Mouse (Mus musculus) stomach, embryonic 14.5 days (tissue): ENCODE measurements around the gene Slc31a2. TPM values are rescaled to one million over a fixed set of nuclear protein-coding genes. Genes with fewer than 3 reads are reported as not detected.

Experiments used
- ATAC-seq: fragments of 200-750 bp; cut with Nextera tagmentation; 2 replicates; pipeline ENCODE4 v1.8.0; 2017; ENCODE audit warnings: low read depth, moderate TSS enrichment; ENCODE audit not compliant: insufficient number of reproducible peaks, insufficient read depth, low FRiP score
- H3K27ac ChIP-seq: fragments of 300-500 bp; sonication (generic); 2 replicates; pipeline ENCODE4 v1.5.1; 2014; ENCODE audit warnings: mild to moderate bottlenecking, low read length, moderate library complexity, mixed read lengths
- H3K27me3 ChIP-seq: fragments of 300-500 bp; sonication (generic); 2 replicates; pipeline ENCODE4 v1.6.1; 2014; ENCODE audit warnings: low read length, control low read depth, mixed read lengths; ENCODE audit not compliant: control insufficient read depth, insufficient read depth
- H3K36me3 ChIP-seq: fragments of 300-500 bp; sonication (generic); 2 replicates; pipeline ENCODE4 v1.6.1; 2014; ENCODE audit warnings: mild to moderate bottlenecking, control low read depth, low read length, moderate library complexity, mixed read lengths; ENCODE audit not compliant: control insufficient read depth, insufficient read depth
- H3K4me1 ChIP-seq: fragments of 300-500 bp; sonication (generic); 2 replicates; pipeline ENCODE4 v1.6.1; 2014; ENCODE audit warnings: low read length, control low read depth, mixed read lengths; ENCODE audit not compliant: control insufficient read depth, insufficient read depth
- H3K4me2 ChIP-seq: fragments of 300-500 bp; sonication (generic); replicated peaks from 2 replicates; pipeline ENCODE4 v1.6.1; 2014; ENCODE audit warnings: low read depth, low read length, control low read depth
- H3K4me3 ChIP-seq: fragments of 300-500 bp; sonication (generic); 2 replicates; pipeline ENCODE4 v1.5.1; 2014; ENCODE audit warnings: low read depth, low read length, control low read depth
- H3K9ac ChIP-seq: fragments of 300-500 bp; sonication (generic); replicated peaks from 2 replicates; pipeline ENCODE4 v1.6.1; 2014; ENCODE audit warnings: low read depth, mild to moderate bottlenecking, control low read depth, low read length, moderate library complexity, mixed read lengths
- H3K9me3 ChIP-seq: fragments of 300-500 bp; sonication (generic); 2 replicates; pipeline ENCODE4 v1.6.1; 2016; ENCODE audit warnings: low read depth, low read length, control low read depth; ENCODE audit not compliant: control insufficient read depth
- WGBS: fragments of 180-500 bp; shearing (Covaris S2); extraction: QIAGEN DNeasy Blood & Tissue Kit; methylation state at CpG from one replicate; pipeline ENCODE4 v1.1.7; 2014; 5-methylcytosine and 5-hydroxymethylcytosine counted together
- polyA plus RNA-seq: library from polyadenylated mRNA; unstranded; fragments of >200 nt; fragmentation: Nextera tagmentation; extraction: Ambion mirVana; gene quantifications from 2 replicates; pipeline ENCODE4 v1.2.1, GENCODE M21; 2014

Gene Slc31a2
- polyA plus RNA-seq, 1 experiment from 2014 or later, result 20.8 TPM

DNA sequence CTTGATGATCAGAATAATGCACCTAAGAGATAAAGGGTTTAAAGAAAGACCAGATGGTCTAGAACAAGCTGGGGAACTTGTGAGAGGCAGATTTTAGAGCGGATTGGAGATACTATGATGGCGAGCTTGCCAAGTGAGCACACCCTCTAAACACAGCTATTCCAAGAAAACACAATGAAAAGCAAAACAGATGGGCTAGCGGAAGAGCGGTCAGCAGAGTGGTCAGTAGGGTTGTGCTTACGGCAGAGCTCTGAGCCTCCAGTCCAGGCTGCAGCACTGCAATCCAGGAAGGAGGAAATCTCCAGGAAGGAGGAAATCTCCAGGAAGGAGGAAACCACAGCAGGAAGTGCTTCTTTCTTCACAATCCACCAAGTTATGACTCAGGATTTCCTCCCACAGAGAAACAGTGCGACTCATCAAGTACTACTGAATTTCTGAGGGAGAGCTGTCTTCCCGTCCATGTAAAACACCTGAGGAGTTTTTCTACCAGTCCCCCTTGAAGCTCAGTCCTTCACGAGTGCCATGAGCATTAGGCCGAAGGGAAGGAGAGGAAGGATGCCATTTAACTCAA lies 51.4 kb downstream of the Slc31a2 start:
- Histone ChIP-seq H3K9ac (no peak overlapping the region), H3K4me2 (no peak overlapping the region), H3K9me3 (no peaks in the 10 kb centered on the region), H3K27me3 (no peaks in the 10 kb centered on the region), H3K4me3 (no peak overlapping the region), H3K4me1 (no peaks in the 10 kb centered on the region), H3K27ac (no peak overlapping the region), H3K36me3 (peaks cover 21% of the 10 kb centered on the region)
- no peak for ATAC-seq
- WGBS, result 87% methylated on average over 9 of the region's 9 CpGs

DNA sequence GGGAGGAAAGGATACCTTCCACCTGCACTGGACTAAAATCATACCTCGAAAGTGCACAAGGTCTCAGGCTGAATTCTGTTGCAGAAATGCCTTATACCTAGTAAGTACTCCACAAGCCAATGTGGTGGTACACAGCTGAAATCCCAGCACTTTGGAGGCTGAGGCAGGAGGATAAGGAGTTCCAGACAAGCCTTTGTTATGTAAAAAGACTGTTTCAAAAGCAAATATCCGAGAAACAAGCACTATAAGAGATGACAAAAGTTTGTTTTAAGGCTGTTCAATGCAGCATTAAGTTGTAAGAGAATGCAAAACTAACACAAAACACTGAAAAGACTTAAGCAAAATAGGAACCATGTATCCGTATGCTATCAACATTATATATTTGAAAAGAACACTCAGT lies 52.2 kb downstream of the Slc31a2 start:
- Histone ChIP-seq H3K4me3 (no peak overlapping the region), H3K36me3 (peaks cover 21% of the 10 kb centered on the region), H3K27ac (no peak overlapping the region), H3K4me2 (no peak overlapping the region), H3K27me3 (no peaks in the 10 kb centered on the region), H3K9ac (no peak overlapping the region), H3K9me3 (no peaks in the 10 kb centered on the region), H3K4me1 (no peaks in the 10 kb centered on the region)
- no peak for ATAC-seq
- WGBS, result 89% methylated on average over 3 of the region's 3 CpGs

GRCm38 (mm10) chr4:62316456-62316855 lies 54.1 kb downstream of the Slc31a2 start:
- no peak overlapping the region for H3K4me3 ChIP-seq
- no peak overlapping the region for H3K9ac ChIP-seq
- no peak for ATAC-seq
- peaks cover 24% of the 10 kb centered on the region for H3K36me3 ChIP-seq
- H3K27me3 ChIP-seq, result no peaks in the 10 kb centered on the region
- 86% methylated on average over 2 of the region's 2 CpGs for WGBS
- H3K4me1 ChIP-seq, result no peaks in the 10 kb centered on the region
- H3K9me3 ChIP-seq, result no peaks in the 10 kb centered on the region
- H3K27ac ChIP-seq, result no peak overlapping the region
- H3K4me2 ChIP-seq, result no peak overlapping the region

- WGBS, result 63% methylated on average over 1 of the region's 1 CpGs
- peaks cover 30% of the 10 kb centered on the region for H3K36me3 ChIP-seq
- no peaks in the 10 kb centered on the region for H3K4me1 ChIP-seq
- no peak for ATAC-seq
- H3K9ac ChIP-seq, result no peak overlapping the region
- no peak overlapping the region for H3K4me2 ChIP-seq
- no peak overlapping the region for H3K4me3 ChIP-seq
- H3K27me3 ChIP-seq, result no peaks in the 10 kb centered on the region
- H3K27ac ChIP-seq, result no peak overlapping the region
- H3K9me3 ChIP-seq, result no peaks in the 10 kb centered on the region
These were observed 55.9 kb downstream of the Slc31a2 start for GRCm38 (mm10) chr4:62318294-62318693.

DNA sequence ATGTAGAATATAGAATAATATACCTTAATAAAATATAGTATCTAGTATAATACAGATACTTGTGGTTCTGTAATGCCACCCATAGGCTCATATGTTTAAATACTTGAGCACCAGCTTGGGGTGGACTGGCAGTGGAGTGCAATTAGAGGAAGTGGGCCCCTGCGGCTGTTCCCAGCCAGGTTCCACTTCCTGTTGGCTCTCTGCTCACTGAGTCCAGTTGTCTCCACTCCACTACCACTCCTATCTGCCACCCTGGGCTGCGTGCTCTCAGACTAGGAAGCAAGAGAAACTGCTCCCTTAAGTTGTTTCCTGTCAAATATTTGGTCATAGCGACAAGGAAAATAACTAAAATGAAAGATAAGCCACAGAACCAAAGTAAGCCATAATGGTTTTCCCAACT lies 60.3 kb downstream of the Slc31a2 start:
- H3K4me2 ChIP-seq, result no peak overlapping the region
- no peak overlapping the region for H3K9ac ChIP-seq
- H3K9me3 ChIP-seq, result no peaks in the 10 kb centered on the region
- ATAC-seq, result no peak
- no peaks in the 10 kb centered on the region for H3K27me3 ChIP-seq
- H3K4me1 ChIP-seq, result no peaks in the 10 kb centered on the region
- H3K4me3 ChIP-seq, result no peak overlapping the region
- 92% methylated on average over 3 of the region's 3 CpGs for WGBS
- H3K36me3 ChIP-seq, result peaks cover 39% of the 10 kb centered on the region
- H3K27ac ChIP-seq, result no peak overlapping the region

DNA sequence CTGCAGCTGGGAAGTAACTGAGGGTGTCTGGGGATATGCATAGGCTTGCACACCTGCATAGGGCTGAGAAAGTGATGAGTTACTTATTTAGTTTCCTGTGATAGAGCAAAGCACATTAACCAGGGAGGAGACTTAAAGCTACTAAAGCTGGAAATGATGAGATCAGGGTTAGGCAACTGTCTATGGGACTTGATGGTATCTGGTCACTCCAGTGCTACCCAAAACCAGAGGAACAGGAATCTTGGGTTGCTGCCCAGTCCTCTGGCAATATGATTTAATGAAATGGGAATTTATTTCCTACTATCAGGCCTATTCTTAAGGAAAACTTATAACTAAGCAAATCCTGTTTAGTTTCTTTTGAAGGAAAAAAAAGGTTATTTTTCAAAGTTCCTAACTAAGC lies 63.7 kb downstream of the Slc31a2 start:
- H3K4me1 ChIP-seq, result no peaks in the 10 kb centered on the region
- no peaks in the 10 kb centered on the region for H3K9me3 ChIP-seq
- no peak overlapping the region for H3K9ac ChIP-seq
- H3K36me3 ChIP-seq, result peaks cover 39% of the 10 kb centered on the region
- H3K27ac ChIP-seq, result no peak overlapping the region
- H3K4me2 ChIP-seq, result no peak overlapping the region
- H3K4me3 ChIP-seq, result no peak overlapping the region
- no peak for ATAC-seq
- H3K27me3 ChIP-seq, result no peaks in the 10 kb centered on the region

GRCm38 (mm10) chr4:62328941-62329660 lies 66.7 kb downstream of the Slc31a2 start:
- WGBS, result 73% methylated on average over 6 of the region's 6 CpGs
- H3K36me3 ChIP-seq, result peaks cover 29% of the 10 kb centered on the region

DNA sequence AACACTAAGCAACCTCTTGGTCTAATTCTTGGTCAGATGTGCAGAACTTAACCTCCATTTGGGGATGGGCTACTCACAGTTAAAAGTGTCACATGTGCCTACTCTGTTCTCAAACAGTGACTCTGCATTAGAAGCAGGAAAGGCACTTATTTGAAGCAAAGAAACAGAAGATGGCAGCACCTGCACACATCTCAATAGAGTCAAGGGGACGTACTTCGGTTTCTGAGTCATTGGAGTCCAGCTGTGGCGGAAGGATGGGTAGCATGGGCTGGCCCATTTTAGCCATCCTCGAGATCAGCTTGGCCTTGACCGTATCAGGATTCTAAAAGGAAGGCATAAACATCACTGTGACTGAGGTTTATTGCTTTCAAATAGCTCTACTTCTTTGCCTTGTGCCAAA lies 69.6 kb downstream of the Slc31a2 start:
- Histone ChIP-seq H3K4me3 (no peak overlapping the region), H3K27ac (no peak overlapping the region), H3K4me2 (no peak overlapping the region), H3K36me3 (peaks cover 26% of the 10 kb centered on the region), H3K9me3 (no peaks in the 10 kb centered on the region), H3K4me1 (no peaks in the 10 kb centered on the region), H3K27me3 (no peaks in the 10 kb centered on the region), H3K9ac (no peak overlapping the region)
- ATAC-seq, result no peak
- 87% methylated on average over 5 of the region's 5 CpGs for WGBS

More at GRCm38 (mm10) chr4:62328941-62329660, 66.7 kb downstream of the Slc31a2 start:
- Histone ChIP-seq H3K27ac (no peak overlapping the region), H3K4me3 (no peak overlapping the region), H3K4me2 (no peak overlapping the region), H3K9ac (no peak overlapping the region), H3K27me3 (no peaks in the 10 kb centered on the region), H3K9me3 (no peaks in the 10 kb centered on the region), H3K4me1 (no peaks in the 10 kb centered on the region)
- no peak for ATAC-seq

DNA sequence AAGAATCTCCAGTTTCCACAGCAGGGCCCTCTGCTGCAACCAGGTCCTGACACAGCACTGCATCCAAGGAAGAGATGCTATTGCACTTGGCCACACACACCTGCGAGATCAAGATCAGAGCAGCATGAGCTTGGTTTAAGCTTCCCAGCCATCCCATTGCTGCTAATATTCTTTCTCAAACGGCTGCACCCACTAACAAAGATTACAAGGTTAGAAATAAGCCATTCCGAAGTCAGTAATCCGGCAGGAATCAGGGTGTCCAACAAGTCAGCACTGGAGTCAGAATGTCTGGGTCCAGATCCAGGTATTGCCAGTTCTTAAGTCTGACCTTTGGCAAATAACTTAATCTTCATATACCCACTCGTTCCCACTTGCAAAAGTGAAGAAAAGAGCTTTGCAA lies 76.2 kb downstream of the Slc31a2 start:
- Histone ChIP-seq H3K27me3 (no peaks in the 10 kb centered on the region), H3K9me3 (no peaks in the 10 kb centered on the region), H3K27ac (no peak overlapping the region), H3K9ac (no peak overlapping the region), H3K4me2 (no peak overlapping the region), H3K36me3 (peaks cover 10% of the 10 kb centered on the region), H3K4me1 (no peaks in the 10 kb centered on the region), H3K4me3 (no peak overlapping the region)
- no peak for ATAC-seq
- 84% methylated on average over 5 of the region's 5 CpGs for WGBS
